Mouse (Mus musculus) thymus, postnatal 36 days (tissue): ENCODE measurements around the gene Lrrc8a.
A peak's percentile ranks its signal among the peaks of the same experiment; 100 is the strongest.

Experiments
- DNase-seq, 2 experiments: peaks; one replicate each; pipeline ENCODE4 v3.0.0; 2022; ENCODE audit warnings: mixed read lengths in 2 of 2

Gene Lrrc8a

GRCm38 (mm10) chr2:30237199-30237880 lies at the start of gene Lrrc8a:
TSS of gene Lrrc8a (plus strand) at chr2:30237715.
- peak; percentile 100 for DNase-seq

GRCm38 (mm10) chr2:30191790-30192580 lies 45.5 kb upstream of the Lrrc8a start:
- no peak for DNase-seq

GRCm38 (mm10) chr2:30194656-30195055 lies 42.9 kb upstream of the Lrrc8a start:
- DNase-seq, result no peak

GRCm38 (mm10) chr2:30198021-30198420 lies 39.5 kb upstream of the Lrrc8a start:
- DNase-seq, result no peak

- DNase-seq, result no peak
Observed at GRCm38 (mm10) chr2:30199984-30200383, 37.5 kb upstream of the Lrrc8a start.

GRCm38 (mm10) chr2:30200388-30200925 lies 37.1 kb upstream of the Lrrc8a start:
- DNase-seq, result no peak

- peak; percentile 25 to 28 for DNase-seq
Observed at GRCm38 (mm10) chr2:30203439-30203838, 34.1 kb upstream of the Lrrc8a start.

- peak in 1 of 2 experiments; percentile 19 for DNase-seq
Observed at GRCm38 (mm10) chr2:30205255-30205628, 32.3 kb upstream of the Lrrc8a start.

- peak; percentile 89 to 90 for DNase-seq
Observed at GRCm38 (mm10) chr2:30205629-30206357, 31.7 kb upstream of the Lrrc8a start, which contains the start of gene Kyat1. TSS of gene Kyat1 (minus strand) at chr2:30205847.

GRCm38 (mm10) chr2:30207401-30207800 lies 30.1 kb upstream of the Lrrc8a start:
- no peak for DNase-seq

- no peak for DNase-seq
Observed at GRCm38 (mm10) chr2:30207886-30208285, 29.6 kb upstream of the Lrrc8a start.

GRCm38 (mm10) chr2:30211408-30212168 lies 25.9 kb upstream of the Lrrc8a start:
- DNase-seq, result no peak

GRCm38 (mm10) chr2:30212169-30212545 lies 25.4 kb upstream of the Lrrc8a start:
- no peak for DNase-seq

GRCm38 (mm10) chr2:30212951-30213350 lies 24.6 kb upstream of the Lrrc8a start:
- no peak for DNase-seq

GRCm38 (mm10) chr2:30214745-30215144 lies 22.8 kb upstream of the Lrrc8a start:
- no peak for DNase-seq

- no peak for DNase-seq
Observed at GRCm38 (mm10) chr2:30215493-30215892, 22.0 kb upstream of the Lrrc8a start.

GRCm38 (mm10) chr2:30216293-30216692 lies 21.2 kb upstream of the Lrrc8a start:
- DNase-seq, result no peak

GRCm38 (mm10) chr2:30235593-30235992 lies 1.9 kb upstream of the Lrrc8a start:
- no peak for DNase-seq

GRCm38 (mm10) chr2:30236426-30237198 lies 903 bp upstream of the Lrrc8a start:
- no peak for DNase-seq

- DNase-seq, result peak; percentile 73 to 83
Observed at GRCm38 (mm10) chr2:30237881-30238280, 366 bp downstream of the Lrrc8a start.

GRCm38 (mm10) chr2:30238906-30239465 lies 1.5 kb downstream of the Lrrc8a start:
- DNase-seq, result no peak
